Mouse (Mus musculus) midbrain, postnatal 0 days (tissue): ENCODE results near the gene Ccl2. TPM values are rescaled to one million over a fixed set of nuclear protein-coding genes. Genes with fewer than 3 reads are reported as not detected.

Experiments used
- ATAC-seq: fragments of 200-750 bp; cut with Nextera tagmentation; 2 replicates; pipeline ENCODE4 v1.8.0; 2017; ENCODE audit warnings: moderate number of reproducible peaks, mild to moderate bottlenecking, moderate TSS enrichment, moderate library complexity; ENCODE audit not compliant: low FRiP score
- DNase-seq: peaks from one replicate; pipeline ENCODE4 v3.0.0-alpha.2; 2015; ENCODE audit warnings: low spot score
- H3K27ac ChIP-seq: fragments of 300-500 bp; sonication (generic); 2 replicates; pipeline ENCODE4 v1.5.1; 2014; ENCODE audit warnings: low read depth, mild to moderate bottlenecking, low read length, mixed read lengths
- H3K27me3 ChIP-seq: fragments of 300-500 bp; sonication (generic); 2 replicates; pipeline ENCODE4 v1.6.1; 2014; ENCODE audit warnings: low read length, control low read depth, mixed read lengths; ENCODE audit not compliant: insufficient read depth
- H3K36me3 ChIP-seq: fragments of 300-500 bp; sonication (generic); 2 replicates; pipeline ENCODE4 v1.6.1; 2014; ENCODE audit warnings: low read length, control low read depth, mixed read lengths; ENCODE audit not compliant: insufficient read depth
- H3K4me1 ChIP-seq: fragments of 300-500 bp; sonication (generic); 2 replicates; pipeline ENCODE4 v1.6.1; 2014; ENCODE audit warnings: mild to moderate bottlenecking, control low read depth, antibody characterized with exemption, low read length, mixed read lengths; ENCODE audit not compliant: insufficient read depth
- H3K4me2 ChIP-seq: fragments of 300-500 bp; sonication (generic); 2 replicates; pipeline ENCODE4 v1.6.1; 2014; ENCODE audit warnings: low read depth, mild to moderate bottlenecking, low read length, mixed read lengths; ENCODE audit not compliant: poor library complexity, severe bottlenecking
- H3K4me3 ChIP-seq: fragments of 300-500 bp; sonication (generic); 2 replicates; pipeline ENCODE4 v1.5.1; 2014; ENCODE audit warnings: low read depth, mild to moderate bottlenecking, low read length, moderate library complexity
- H3K9ac ChIP-seq: fragments of 300-500 bp; sonication (generic); replicated peaks from 2 replicates; pipeline ENCODE4 v1.6.1; 2014; ENCODE audit warnings: mild to moderate bottlenecking, low read length, moderate library complexity, mixed read lengths; ENCODE audit not compliant: poor library complexity, severe bottlenecking
- H3K9me3 ChIP-seq: fragments of 300-500 bp; sonication (generic); 2 replicates; pipeline ENCODE4 v1.6.1; 2016; ENCODE audit warnings: low read length, control low read depth
- CTCF ChIP-seq: IDR thresholded peaks from 2 replicates; pipeline ENCODE4 v1.5.1; 2016; ENCODE audit warnings: antibody characterized with exemption, mild to moderate bottlenecking
- WGBS: fragments of 180-500 bp; shearing (Covaris S2); extraction: QIAGEN DNeasy Blood & Tissue Kit; methylation state at CpG from one replicate; pipeline ENCODE4 v1.1.7; 2014; 5-methylcytosine and 5-hydroxymethylcytosine counted together
- polyA plus RNA-seq: library from polyadenylated mRNA; unstranded; fragments of >200 nt; fragmentation: Nextera tagmentation; extraction: Ambion mirVana; gene quantifications from 2 replicates; pipeline ENCODE4 v1.2.1, GENCODE M21; 2015
- total RNA-seq: library from RNA; depleted of rRNA; stranded (reverse); fragments of >200 nt; gene quantifications from 2 replicates; pipeline ENCODE4 v1.2.3, GENCODE M21; 2014

Ccl2 gene
- total and polyA plus RNA-seq, 2 experiments from 2014 or later = 1.1 TPM; not detected in 1

- no peak overlapping the region for H3K4me3 ChIP-seq
- no peak for DNase-seq
- TF ChIP-seq CTCF = no peak
- whole genome bisulfite sequencing = 81% methylated on average over 3 of the region's 3 CpGs
- ATAC-seq = no peak
- H3K9me3 ChIP-seq = no peaks in the 10 kb centered on the region
- no peaks in the 10 kb centered on the region for H3K27me3 ChIP-seq
- no peak overlapping the region for H3K9ac ChIP-seq
- no peak overlapping the region for H3K27ac ChIP-seq
- no peaks in the 10 kb centered on the region for H3K36me3 ChIP-seq
- H3K4me2 ChIP-seq = no peak overlapping the region
- H3K4me1 ChIP-seq = no peaks in the 10 kb centered on the region
These were observed 19.1 kb upstream of the Ccl2 start for GRCm38 (mm10) chr11:82016181-82016780.

- DNase-seq (no peak), ATAC-seq (no peak)
- H3K4me3 ChIP-seq = no peak overlapping the region
- no peaks in the 10 kb centered on the region for H3K27me3 ChIP-seq
- H3K9ac ChIP-seq = no peak overlapping the region
- H3K36me3 ChIP-seq = no peaks in the 10 kb centered on the region
- H3K9me3 ChIP-seq = no peaks in the 10 kb centered on the region
- no peaks in the 10 kb centered on the region for H3K4me1 ChIP-seq
- no peak for TF ChIP-seq CTCF
- no peak overlapping the region for H3K27ac ChIP-seq
- no peak overlapping the region for H3K4me2 ChIP-seq
- 41% methylated on average over 2 of the region's 2 CpGs for WGBS
These were observed 16.0 kb upstream of the Ccl2 start for GRCm38 (mm10) chr11:82019389-82019788.

- ATAC-seq (no peak), DNase-seq (no peak)
- H3K4me2 ChIP-seq = no peak overlapping the region
- H3K4me1 ChIP-seq = no peaks in the 10 kb centered on the region
- no peaks in the 10 kb centered on the region for H3K36me3 ChIP-seq
- no peak overlapping the region for H3K27ac ChIP-seq
- no peak overlapping the region for H3K4me3 ChIP-seq
- no peaks in the 10 kb centered on the region for H3K9me3 ChIP-seq
- no peak overlapping the region for H3K9ac ChIP-seq
- TF ChIP-seq CTCF = no peak
- H3K27me3 ChIP-seq = no peaks in the 10 kb centered on the region
These were observed 15.6 kb upstream of the Ccl2 start for GRCm38 (mm10) chr11:82019793-82020192.

- no peak for TF ChIP-seq CTCF
- no peaks in the 10 kb centered on the region for H3K27me3 ChIP-seq
- no peak overlapping the region for H3K27ac ChIP-seq
- no peak overlapping the region for H3K4me2 ChIP-seq
- no peak overlapping the region for H3K4me3 ChIP-seq
- no peak for ATAC-seq
- H3K4me1 ChIP-seq = no peaks in the 10 kb centered on the region
- no peaks in the 10 kb centered on the region for H3K9me3 ChIP-seq
- no peak overlapping the region for H3K9ac ChIP-seq
- 78% methylated on average over 3 of the region's 3 CpGs for WGBS
- no peak for DNase-seq
- no peaks in the 10 kb centered on the region for H3K36me3 ChIP-seq
These were observed 14.0 kb upstream of the Ccl2 start for GRCm38 (mm10) chr11:82021406-82021805.

- TF ChIP-seq CTCF = no peak
- no peak overlapping the region for H3K27ac ChIP-seq
- H3K9ac ChIP-seq = no peak overlapping the region
- no peak overlapping the region for H3K4me2 ChIP-seq
- H3K27me3 ChIP-seq = no peaks in the 10 kb centered on the region
- DNase-seq (no peak), ATAC-seq (no peak)
- H3K9me3 ChIP-seq = no peaks in the 10 kb centered on the region
- WGBS = 92% methylated on average over 6 of the region's 6 CpGs
- H3K4me1 ChIP-seq = no peaks in the 10 kb centered on the region
- no peak overlapping the region for H3K4me3 ChIP-seq
- H3K36me3 ChIP-seq = no peaks in the 10 kb centered on the region
These were observed 12.8 kb upstream of the Ccl2 start for GRCm38 (mm10) chr11:82022504-82023056.

GRCm38 (mm10) chr11:82023769-82024168 is 11.6 kb upstream of the Ccl2 start:
- Histone ChIP-seq H3K27me3 (no peaks in the 10 kb centered on the region), H3K9ac (no peak overlapping the region), H3K27ac (no peak overlapping the region), H3K36me3 (no peaks in the 10 kb centered on the region), H3K4me3 (no peak overlapping the region), H3K9me3 (no peaks in the 10 kb centered on the region), H3K4me1 (no peaks in the 10 kb centered on the region), H3K4me2 (no peak overlapping the region)
- ATAC-seq (no peak), DNase-seq (no peak)
- WGBS = 84% methylated on average over 4 of the region's 4 CpGs
- TF ChIP-seq CTCF = no peak
